Mouse (Mus musculus): ENCODE results near the gene Bmp2.
A peak's percentile ranks its signal among the peaks of the same experiment; 100 is the strongest.

Bmp2 gene

GRCm38 (mm10) chr2:133552031-133552841 lies at the start of gene Bmp2:
Gene Bmp2 (plus strand): TSS chr2:133552159.
- peak; percentile 56 for DNase-seq

- DNase-seq, result no peak
These were observed 46.3 kb upstream of the Bmp2 start for GRCm38 (mm10) chr2:133505678-133506077.

GRCm38 (mm10) chr2:133507045-133507444 lies 44.9 kb upstream of the Bmp2 start:
- no peak for DNase-seq

GRCm38 (mm10) chr2:133509141-133509540 lies 42.8 kb upstream of the Bmp2 start:
- DNase-seq, result no peak

- no peak for DNase-seq
These were observed 40.8 kb upstream of the Bmp2 start for GRCm38 (mm10) chr2:133511011-133511779.

GRCm38 (mm10) chr2:133516331-133517046 lies 35.5 kb upstream of the Bmp2 start:
- DNase-seq, result no peak

- DNase-seq, result no peak
These were observed 34.1 kb upstream of the Bmp2 start for GRCm38 (mm10) chr2:133517867-133518266.

GRCm38 (mm10) chr2:133521193-133521592 lies 30.8 kb upstream of the Bmp2 start:
- DNase-seq, result no peak

- DNase-seq, result peak; percentile 18
These were observed 29.8 kb upstream of the Bmp2 start for GRCm38 (mm10) chr2:133522121-133522520.

GRCm38 (mm10) chr2:133525621-133526181 lies 26.3 kb upstream of the Bmp2 start:
- no peak for DNase-seq

- no peak for DNase-seq
These were observed 22.6 kb upstream of the Bmp2 start for GRCm38 (mm10) chr2:133529396-133529795.

GRCm38 (mm10) chr2:133533073-133533472 lies 18.9 kb upstream of the Bmp2 start:
- DNase-seq, result no peak

GRCm38 (mm10) chr2:133535481-133535880 lies 16.5 kb upstream of the Bmp2 start:
- no peak for DNase-seq

GRCm38 (mm10) chr2:133536812-133537211 lies 15.1 kb upstream of the Bmp2 start:
- no peak for DNase-seq

GRCm38 (mm10) chr2:133540702-133541101 lies 11.3 kb upstream of the Bmp2 start:
- no peak for DNase-seq

- peak; percentile 67 for DNase-seq
These were observed 1.7 kb upstream of the Bmp2 start for GRCm38 (mm10) chr2:133550238-133550682.

- DNase-seq, result peak; percentile 34
These were observed 995 bp downstream of the Bmp2 start for GRCm38 (mm10) chr2:133552842-133553465.

- no peak for DNase-seq
These were observed 1.9 kb downstream of the Bmp2 start for GRCm38 (mm10) chr2:133553911-133554285.

GRCm38 (mm10) chr2:133554286-133555021 lies 2.5 kb downstream of the Bmp2 start:
- DNase-seq, result peak; percentile 22

- no peak for DNase-seq
These were observed 12.4 kb downstream of the Bmp2 start for GRCm38 (mm10) chr2:133564248-133564886.

- no peak for DNase-seq
These were observed 13.5 kb downstream of the Bmp2 start for GRCm38 (mm10) chr2:133565424-133565823.

Data from kidney, adult 18-20 months (tissue).